Mouse (Mus musculus) midbrain, embryonic 13.5 days (tissue): ENCODE data around the gene Mast4. TPM values are rescaled to one million over a fixed set of nuclear protein-coding genes. Genes with fewer than 3 reads are reported as not detected.

ENCODE experiments used
- ATAC-seq: fragments of 200-750 bp; cut with Nextera tagmentation; 2 replicates; pipeline ENCODE4 v1.8.0; 2017; ENCODE audit warnings: mild to moderate bottlenecking, moderate TSS enrichment, moderate library complexity
- H3K27ac ChIP-seq: fragments of 300-500 bp; sonication (generic); 2 replicates; pipeline ENCODE4 v1.5.1; 2015; ENCODE audit warnings: inconsistent platforms, mild to moderate bottlenecking, moderate library complexity
- H3K27me3 ChIP-seq: fragments of 300-500 bp; sonication (generic); 2 replicates; pipeline ENCODE4 v1.6.1; 2015; ENCODE audit warnings: mild to moderate bottlenecking, inconsistent platforms
- H3K36me3 ChIP-seq: fragments of 300-500 bp; sonication (generic); 2 replicates; pipeline ENCODE4 v1.6.1; 2015; ENCODE audit warnings: mild to moderate bottlenecking, inconsistent platforms
- H3K4me1 ChIP-seq: fragments of 300-500 bp; sonication (generic); replicated peaks from 2 replicates; pipeline ENCODE4 v1.6.1; 2015; ENCODE audit warnings: inconsistent platforms
- H3K4me2 ChIP-seq: fragments of 300-500 bp; sonication (generic); replicated peaks from 2 replicates; pipeline ENCODE4 v1.6.1; 2015; ENCODE audit warnings: moderate library complexity, mild to moderate bottlenecking, inconsistent platforms
- H3K4me3 ChIP-seq: fragments of 300-500 bp; sonication (generic); replicated peaks from 2 replicates; pipeline ENCODE4 v1.5.1; 2015; ENCODE audit warnings: mild to moderate bottlenecking, inconsistent platforms
- H3K9ac ChIP-seq: fragments of 300-500 bp; sonication (generic); replicated peaks from 2 replicates; pipeline ENCODE4 v1.6.1; 2015; ENCODE audit warnings: mild to moderate bottlenecking, inconsistent platforms
- H3K9me3 ChIP-seq: fragments of 300-500 bp; sonication (generic); 2 replicates; pipeline ENCODE4 v1.6.1; 2016; ENCODE audit warnings: mild to moderate bottlenecking, inconsistent platforms
- WGBS: fragments of 180-500 bp; shearing (Covaris S2); methylation state at CpG from one replicate; pipeline ENCODE4 v1.1.7; 2015; 5-methylcytosine and 5-hydroxymethylcytosine counted together
- polyA plus RNA-seq: library from polyadenylated mRNA; unstranded; fragments of >200 nt; fragmentation: Nextera tagmentation; extraction: Ambion mirVana; gene quantifications from 2 replicates; pipeline ENCODE4 v1.2.1, GENCODE M21; 2015

The Mast4 gene
- polyA plus RNA-seq, 1 experiment from 2014 or later: 33.4 TPM

- H3K27ac ChIP-seq: no peak overlapping the region
- no peak overlapping the region for H3K9ac ChIP-seq
- no peak for ATAC-seq
- H3K4me1 ChIP-seq: peaks cover 9% of the 10 kb centered on the region; the same call in 1 of the 2 replicates
- no peaks in the 10 kb centered on the region for H3K27me3 ChIP-seq
- WGBS: 75% methylated on average over 4 of the region's 4 CpGs
- no peaks in the 10 kb centered on the region for H3K9me3 ChIP-seq
- no peak overlapping the region for H3K4me3 ChIP-seq
- no peaks in the 10 kb centered on the region for H3K36me3 ChIP-seq
- H3K4me2 ChIP-seq: no peak overlapping the region
Observed at GRCm38 (mm10) chr13:102818287-102818686, 516.0 kb downstream of the Mast4 start.

- Histone ChIP-seq H3K9me3 (no peaks in the 10 kb centered on the region), H3K36me3 (no peaks in the 10 kb centered on the region), H3K9ac (no peak overlapping the region), H3K4me2 (no peak overlapping the region), H3K4me3 (no peak overlapping the region), H3K27ac (no peak overlapping the region), H3K27me3 (no peaks in the 10 kb centered on the region), H3K4me1 (peaks cover 17% of the 10 kb centered on the region)
- 95% methylated on average over 7 of the region's 7 CpGs for WGBS
- no peak for ATAC-seq
Observed at GRCm38 (mm10) chr13:102816689-102817088, 517.6 kb downstream of the Mast4 start.

GRCm38 (mm10) chr13:102815158-102815557, 519.1 kb downstream of the Mast4 start:
- 96% methylated on average over 6 of the region's 6 CpGs for WGBS
- Histone ChIP-seq H3K36me3 (no peaks in the 10 kb centered on the region), H3K4me3 (no peak overlapping the region), H3K4me2 (no peak overlapping the region), H3K27me3 (no peaks in the 10 kb centered on the region), H3K4me1 (peaks cover 32% of the 10 kb centered on the region), H3K9ac (no peak overlapping the region), H3K9me3 (no peaks in the 10 kb centered on the region), H3K27ac (no peak overlapping the region)
- ATAC-seq: no peak

DNA sequence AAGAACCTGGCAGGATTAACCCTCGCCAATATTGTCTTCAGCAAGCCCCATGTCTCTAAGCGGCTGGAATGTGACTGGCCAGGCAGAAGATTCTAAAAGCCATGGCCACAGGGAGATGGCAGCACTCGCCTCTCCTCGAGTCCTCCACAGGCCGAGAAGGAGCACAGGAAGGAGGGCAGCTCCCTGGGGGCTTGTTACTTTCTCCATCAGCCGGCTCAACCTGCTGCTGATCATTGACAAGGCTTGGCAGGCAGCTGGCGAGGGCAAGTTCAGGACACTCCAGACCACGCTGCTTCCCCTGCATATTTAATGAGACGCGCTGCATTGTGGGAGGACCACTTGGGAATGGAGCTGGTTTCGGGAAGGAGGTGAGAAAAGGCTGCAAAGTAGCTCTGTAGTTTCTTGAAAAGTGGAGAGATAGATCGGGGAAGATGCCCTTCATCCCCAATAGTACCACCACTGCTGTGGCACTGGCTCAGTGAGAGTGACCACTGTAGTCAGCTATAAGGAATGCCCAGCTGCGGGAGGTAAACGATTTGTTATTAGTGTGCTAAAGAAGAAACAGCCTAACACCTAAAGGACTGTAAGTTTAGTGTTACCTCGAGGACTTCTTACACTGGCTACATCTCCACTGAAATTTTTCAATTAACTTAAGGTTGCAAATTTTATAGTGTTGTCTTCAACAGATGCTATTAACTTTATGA, 523.0 kb downstream of the Mast4 start:
- Histone ChIP-seq H3K27me3 (no peaks in the 10 kb centered on the region), H3K27ac (peak overlapping the region; percentile 46), H3K4me2 (peak overlapping the region; percentile 55), H3K9ac (peak overlapping the region; percentile 37), H3K4me3 (peak overlapping the region; percentile 27), H3K36me3 (no peaks in the 10 kb centered on the region), H3K9me3 (no peaks in the 10 kb centered on the region), H3K4me1 (peaks cover 38% of the 10 kb centered on the region)
- ATAC-seq: peak; percentile 83
- 16% methylated on average over 15 of the region's 15 CpGs for WGBS

DNA sequence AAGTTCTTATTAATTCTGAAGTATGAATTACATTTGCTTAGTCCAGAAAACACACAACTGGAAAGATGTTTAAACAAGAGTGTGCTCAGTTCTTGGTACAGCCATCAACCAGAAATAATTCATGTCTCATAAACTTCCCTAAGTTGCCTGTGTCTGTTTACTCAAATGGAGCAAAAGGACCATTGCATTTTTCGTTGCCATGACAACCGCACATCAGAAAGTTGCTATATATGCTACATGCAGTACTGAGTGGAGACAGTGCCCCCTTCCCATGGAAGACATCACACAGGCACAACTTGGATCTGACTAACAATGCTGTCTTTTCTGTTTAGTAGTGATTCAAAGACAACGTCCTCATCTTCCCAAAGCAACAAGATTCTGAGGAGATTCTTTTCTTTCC, 527.6 kb downstream of the Mast4 start:
- Histone ChIP-seq H3K9ac (no peak overlapping the region), H3K36me3 (no peaks in the 10 kb centered on the region), H3K27me3 (no peaks in the 10 kb centered on the region), H3K4me2 (no peak overlapping the region), H3K4me1 (peaks cover 25% of the 10 kb centered on the region), H3K4me3 (no peak overlapping the region), H3K9me3 (no peaks in the 10 kb centered on the region), H3K27ac (no peak overlapping the region)
- no peak for ATAC-seq
- WGBS: 87% methylated on average over 3 of the region's 3 CpGs

DNA sequence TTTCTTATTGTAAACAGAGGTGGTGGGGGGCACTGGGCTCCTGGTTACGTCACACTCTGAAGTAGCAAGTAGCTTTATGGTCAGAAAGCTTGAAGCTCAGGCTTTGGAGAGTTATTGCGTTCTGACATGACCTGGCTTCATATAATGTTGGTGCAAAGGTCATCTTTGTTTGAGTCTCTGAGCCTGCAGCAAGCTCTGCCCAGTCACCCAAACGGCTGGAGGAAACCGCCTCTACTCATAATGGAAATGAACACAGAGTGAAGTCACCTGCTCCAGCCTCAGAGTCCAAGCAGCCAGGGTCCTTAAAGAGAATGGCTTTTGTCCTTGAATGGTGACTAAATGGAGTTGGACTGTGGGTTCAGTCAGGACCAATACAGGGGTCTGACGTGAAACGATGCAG, 529.1 kb downstream of the Mast4 start:
- peaks cover 10% of the 10 kb centered on the region for H3K4me1 ChIP-seq
- no peak overlapping the region for H3K9ac ChIP-seq
- no peak overlapping the region for H3K4me2 ChIP-seq
- H3K9me3 ChIP-seq: no peaks in the 10 kb centered on the region
- no peaks in the 10 kb centered on the region for H3K27me3 ChIP-seq
- no peaks in the 10 kb centered on the region for H3K36me3 ChIP-seq
- no peak overlapping the region for H3K27ac ChIP-seq
- 78% methylated on average over 6 of the region's 6 CpGs for WGBS
- ATAC-seq: no peak
- H3K4me3 ChIP-seq: no peak overlapping the region

DNA sequence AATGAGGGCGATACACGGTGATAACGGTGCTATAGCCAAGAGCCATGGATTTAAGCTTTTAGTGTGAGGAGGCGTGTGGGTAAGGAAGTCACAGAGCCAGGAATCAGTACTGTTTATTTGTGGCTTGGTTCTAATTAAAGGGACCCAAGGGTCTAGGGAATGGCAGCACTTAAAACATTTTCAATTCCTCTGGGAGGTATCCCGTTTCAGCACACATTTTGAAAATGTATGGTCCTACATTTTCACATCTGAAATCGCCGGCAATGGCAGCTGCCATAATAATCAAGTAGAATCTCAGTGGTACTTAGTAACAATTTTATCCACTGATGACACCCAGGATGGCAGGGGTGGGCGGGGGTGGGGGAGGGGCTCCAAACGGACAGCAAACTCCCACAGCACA, 531.1 kb downstream of the Mast4 start:
- no peak overlapping the region for H3K4me2 ChIP-seq
- H3K36me3 ChIP-seq: no peaks in the 10 kb centered on the region
- H3K27me3 ChIP-seq: no peaks in the 10 kb centered on the region
- no peaks in the 10 kb centered on the region for H3K9me3 ChIP-seq
- peaks cover 4% of the 10 kb centered on the region; the same call in 1 of the 2 replicates for H3K4me1 ChIP-seq
- ATAC-seq: no peak
- H3K27ac ChIP-seq: no peak overlapping the region
- WGBS: 80% methylated on average over 9 of the region's 9 CpGs
- no peak overlapping the region for H3K9ac ChIP-seq
- no peak overlapping the region for H3K4me3 ChIP-seq

- Histone ChIP-seq H3K4me1 (0 out of 2 replicates have a peak, but pooled peaks cover 2% of the 10 kb centered on the region), H3K9ac (no peak overlapping the region), H3K36me3 (peaks cover 8% of the 10 kb centered on the region; the same call in 1 of the 2 replicates), H3K27ac (no peak overlapping the region), H3K27me3 (no peaks in the 10 kb centered on the region), H3K4me2 (no peak overlapping the region), H3K9me3 (no peaks in the 10 kb centered on the region), H3K4me3 (no peak overlapping the region)
- 94% methylated on average over 3 of the region's 3 CpGs for WGBS
- ATAC-seq: no peak
Observed at GRCm38 (mm10) chr13:102792157-102792556, 542.1 kb downstream of the Mast4 start.

GRCm38 (mm10) chr13:102790601-102791155, 543.6 kb downstream of the Mast4 start:
- ATAC-seq: no peak
- WGBS: 67% methylated on average over 6 of the region's 6 CpGs
- H3K27me3 ChIP-seq: no peaks in the 10 kb centered on the region
- no peak overlapping the region for H3K9ac ChIP-seq
- H3K4me3 ChIP-seq: no peak overlapping the region
- H3K4me1 ChIP-seq: 0 out of 2 replicates have a peak, but pooled peaks cover 2% of the 10 kb centered on the region
- H3K9me3 ChIP-seq: no peaks in the 10 kb centered on the region
- no peak overlapping the region for H3K27ac ChIP-seq
- H3K36me3 ChIP-seq: peaks cover 4% of the 10 kb centered on the region; the same call in 1 of the 2 replicates
- H3K4me2 ChIP-seq: no peak overlapping the region

DNA sequence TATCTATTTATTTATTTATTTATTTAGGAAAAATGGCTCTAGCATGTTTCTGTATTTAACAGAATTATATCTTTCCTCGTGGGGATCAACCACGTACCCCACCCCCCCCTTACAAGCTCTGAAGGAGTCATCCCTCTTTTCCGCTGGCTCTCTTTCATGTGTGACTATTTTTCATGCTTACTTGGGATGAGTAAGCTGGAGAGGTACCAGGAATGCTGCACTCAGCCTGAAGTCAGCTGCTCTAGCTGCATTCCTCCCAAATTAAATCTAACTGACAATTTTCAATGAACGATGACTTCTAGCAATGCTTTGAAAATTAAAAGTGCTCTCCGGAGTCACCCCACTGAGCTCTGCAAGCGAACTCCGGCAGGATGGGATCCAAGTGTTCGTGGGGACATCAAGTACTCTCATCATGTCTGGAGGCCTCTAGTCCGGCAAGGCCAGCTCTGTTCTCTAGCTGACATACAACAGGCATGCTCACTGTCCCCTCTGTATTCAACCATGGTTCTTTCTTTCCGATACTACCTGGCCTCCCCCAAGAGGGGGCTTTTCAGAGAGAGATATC, 547.5 kb downstream of the Mast4 start:
- H3K9ac ChIP-seq: no peak overlapping the region
- no peak for ATAC-seq
- 93% methylated on average over 10 of the region's 10 CpGs for WGBS

GRCm38 (mm10) chr13:102783531-102784310, 550.6 kb downstream of the Mast4 start:
- Histone ChIP-seq H3K27me3 (no peaks in the 10 kb centered on the region), H3K4me2 (no peak overlapping the region), H3K9ac (no peak overlapping the region), H3K4me1 (no peaks in the 10 kb centered on the region), H3K9me3 (no peaks in the 10 kb centered on the region), H3K36me3 (peaks cover 8% of the 10 kb centered on the region), H3K4me3 (no peak overlapping the region), H3K27ac (no peak overlapping the region)
- ATAC-seq: no peak
- WGBS: 76% methylated on average over 7 of the region's 7 CpGs

More for the DNA sequence above, 547.5 kb downstream of the Mast4 start:
- H3K4me1 ChIP-seq: 0 out of 2 replicates have a peak, but pooled peaks cover 2% of the 10 kb centered on the region
- no peak overlapping the region for H3K27ac ChIP-seq
- no peak overlapping the region for H3K4me2 ChIP-seq
- H3K9me3 ChIP-seq: no peaks in the 10 kb centered on the region
- no peaks in the 10 kb centered on the region for H3K27me3 ChIP-seq
- peaks cover 8% of the 10 kb centered on the region for H3K36me3 ChIP-seq
- H3K4me3 ChIP-seq: no peak overlapping the region

DNA sequence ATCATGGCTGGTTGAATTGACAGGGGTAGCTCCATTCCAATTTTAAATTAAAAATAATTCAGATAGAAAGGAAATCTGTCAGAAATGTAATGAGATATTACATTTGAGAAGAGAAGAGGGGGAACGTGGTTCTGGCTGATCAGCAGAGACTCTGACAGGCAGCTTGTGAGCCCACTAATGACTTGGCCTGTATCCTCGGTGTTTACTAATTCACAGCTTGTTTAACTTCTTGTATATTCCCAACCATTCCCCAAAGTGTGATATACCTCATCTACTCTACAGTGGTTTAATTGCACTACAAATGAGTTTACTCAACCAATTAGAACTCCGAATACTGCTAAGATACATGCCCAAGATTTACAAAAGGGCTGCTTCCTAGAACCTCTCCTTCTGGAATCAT, 555.0 kb downstream of the Mast4 start:
- no peak overlapping the region for H3K27ac ChIP-seq
- no peaks in the 10 kb centered on the region for H3K4me1 ChIP-seq
- no peaks in the 10 kb centered on the region for H3K27me3 ChIP-seq
- ATAC-seq: no peak
- 89% methylated on average over 3 of the region's 3 CpGs for WGBS
- no peak overlapping the region for H3K9ac ChIP-seq
- peaks cover 10% of the 10 kb centered on the region for H3K36me3 ChIP-seq
- no peak overlapping the region for H3K4me2 ChIP-seq
- H3K9me3 ChIP-seq: no peaks in the 10 kb centered on the region
- no peak overlapping the region for H3K4me3 ChIP-seq
